Mouse (Mus musculus): Measurements from ENCODE around the gene Sgsm2. TPM values are rescaled to one million over a fixed set of nuclear protein-coding genes. Genes with fewer than 3 reads are reported as not detected.

The Sgsm2 gene
- polyA plus RNA-seq, 1 experiment from 2014 or later = 0.87 TPM

DNA sequence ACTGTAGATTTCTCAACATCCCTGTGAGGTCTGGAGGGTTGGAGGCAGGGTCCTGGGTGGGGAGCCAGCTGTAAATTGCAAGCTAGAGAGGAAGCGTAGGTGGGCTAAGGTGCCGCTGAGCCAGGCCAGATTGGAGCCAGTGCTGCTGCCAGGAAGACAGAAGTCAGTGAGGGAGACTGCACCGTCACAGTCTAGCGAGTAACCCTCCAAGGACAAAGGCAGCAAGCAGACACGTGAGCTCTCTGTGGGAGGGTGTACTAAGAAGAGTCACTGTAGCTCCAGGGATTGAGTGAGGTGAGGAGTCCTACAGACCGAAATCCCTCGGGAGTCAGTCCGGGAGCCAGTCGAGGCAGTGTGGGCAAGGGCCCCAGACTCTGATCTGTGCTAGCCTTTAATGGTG lies 55.5 kb downstream of the Sgsm2 start:
- Histone ChIP-seq H3K4me2 (ENCODE audit: low read depth, low read length) (no peak overlapping the region), H3K27me3 (ENCODE audit: insufficient read depth, low read length) (no peaks in the 10 kb centered on the region), H3K9ac (replicated peaks) (no peak overlapping the region), H3K27ac (ENCODE audit: low read depth) (no peak overlapping the region), H3K9me3 (ENCODE audit: low read length) (peaks cover 3% of the 10 kb centered on the region; the same call in 1 of the 2 replicates), H3K4me3 (ENCODE audit: low read depth, low read length) (no peak overlapping the region), H3K4me1 (ENCODE audit: insufficient read depth) (peaks cover 13% of the 10 kb centered on the region), H3K36me3 (replicated peaks; ENCODE audit: insufficient read depth, low read length) (peaks cover 20% of the 10 kb centered on the region)
- TF ChIP-seq EP300 (IDR thresholded peaks at IDR 0.05; ENCODE audit: low read depth) (no peak), CTCF (IDR thresholded peaks at IDR 0.05; ENCODE audit: low read depth) (no peak)
- ATAC-seq = no peak
- peak; percentile 13 for DNase-seq
- WGBS (ENCODE audit: insufficient replicate concordance) = 82% methylated on average over 9 of the region's 9 CpGs

DNA sequence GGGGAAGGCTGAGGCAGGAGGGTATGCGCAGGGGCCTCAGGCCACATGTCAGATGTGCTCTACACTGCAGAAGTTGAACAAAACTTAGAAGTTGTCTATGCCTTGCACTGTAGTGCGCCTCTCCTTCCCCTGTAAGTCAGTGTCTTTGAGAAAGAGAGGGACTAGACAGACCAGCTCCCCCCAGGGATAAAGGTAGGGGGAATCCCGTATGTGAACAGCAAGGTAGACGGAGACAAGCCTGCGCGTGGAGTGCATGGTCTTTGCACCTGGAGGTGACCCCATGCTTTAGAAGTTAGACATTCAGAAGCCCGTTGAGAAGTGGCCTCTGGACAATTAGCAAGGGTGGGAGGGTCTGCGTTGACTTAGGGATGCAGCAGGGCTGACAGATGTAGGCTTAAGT lies 56.1 kb downstream of the Sgsm2 start:
- no peaks in the 10 kb centered on the region for H3K27me3 ChIP-seq (ENCODE audit: insufficient read depth, low read length)
- WGBS (ENCODE audit: insufficient replicate concordance) = 90% methylated on average over 8 of the region's 8 CpGs
- no peak for DNase-seq
- peaks cover 20% of the 10 kb centered on the region for H3K36me3 ChIP-seq (replicated peaks; ENCODE audit: insufficient read depth, low read length)
- ATAC-seq = no peak
- H3K4me3 ChIP-seq (ENCODE audit: low read depth, low read length) = no peak overlapping the region
- H3K27ac ChIP-seq (ENCODE audit: low read depth) = no peak overlapping the region
- no peak overlapping the region for H3K4me2 ChIP-seq (ENCODE audit: low read depth, low read length)
- no peak overlapping the region for H3K9ac ChIP-seq (replicated peaks)
- H3K9me3 ChIP-seq (ENCODE audit: low read length) = peaks cover 3% of the 10 kb centered on the region; the same call in 1 of the 2 replicates
- no peak for TF ChIP-seq CTCF (IDR thresholded peaks at IDR 0.05; ENCODE audit: low read depth)
- TF ChIP-seq EP300 (IDR thresholded peaks at IDR 0.05; ENCODE audit: low read depth) = no peak
- H3K4me1 ChIP-seq (ENCODE audit: insufficient read depth) = peaks cover 16% of the 10 kb centered on the region

DNA sequence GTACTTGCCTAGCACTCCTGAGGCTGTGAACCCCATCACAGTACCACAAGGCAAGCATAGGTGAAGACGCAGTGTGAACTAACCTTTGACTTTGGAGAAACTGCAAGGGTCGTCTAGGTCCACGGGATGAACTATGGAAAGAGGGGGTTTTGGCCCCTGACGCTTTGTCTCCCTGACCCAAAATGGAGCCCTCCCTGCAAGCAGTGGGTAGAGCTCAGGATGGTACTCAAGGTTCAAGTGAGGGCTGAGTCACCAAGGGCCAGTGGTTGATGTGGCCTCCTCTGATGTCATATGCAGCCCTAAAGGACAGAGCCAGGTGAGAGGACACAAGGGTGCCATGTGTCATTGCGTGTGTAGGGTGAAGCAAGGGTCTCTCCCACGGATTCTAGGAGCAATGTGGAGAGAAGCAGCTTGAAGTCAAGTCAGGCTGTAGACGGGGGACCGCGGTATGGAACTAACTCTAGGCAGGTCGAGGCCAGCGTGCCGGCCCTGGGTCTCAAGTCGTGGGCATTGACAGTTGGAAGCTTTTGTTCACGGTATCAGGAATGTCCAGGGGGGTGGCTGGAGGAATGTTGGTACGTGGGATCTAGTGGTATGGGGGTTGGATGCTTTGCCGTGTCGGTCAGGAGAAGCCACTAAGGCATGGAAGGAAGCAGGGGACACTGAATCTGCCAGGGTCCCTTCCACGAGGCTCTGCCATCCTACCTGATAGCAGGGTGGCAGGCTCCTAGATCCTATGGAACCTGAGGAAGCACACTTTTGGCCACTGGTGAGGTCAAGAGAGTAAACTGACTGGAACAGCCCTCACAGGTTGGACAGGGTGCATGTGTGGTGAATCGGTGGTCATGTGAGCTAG lies 56.8 kb downstream of the Sgsm2 start:
- ATAC-seq = no peak
- peak; percentile 11 for DNase-seq
- no peak for TF ChIP-seq CTCF (IDR thresholded peaks at IDR 0.05; ENCODE audit: low read depth)
- no peak for TF ChIP-seq EP300 (IDR thresholded peaks at IDR 0.05; ENCODE audit: low read depth)
- Histone ChIP-seq H3K27me3 (ENCODE audit: insufficient read depth, low read length) (no peaks in the 10 kb centered on the region), H3K4me2 (ENCODE audit: low read depth, low read length) (no peak overlapping the region), H3K36me3 (replicated peaks; ENCODE audit: insufficient read depth, low read length) (peaks cover 17% of the 10 kb centered on the region), H3K4me1 (ENCODE audit: insufficient read depth) (peaks cover 20% of the 10 kb centered on the region), H3K27ac (ENCODE audit: low read depth) (no peak overlapping the region), H3K9ac (replicated peaks) (no peak overlapping the region), H3K9me3 (ENCODE audit: low read length) (no peaks in the 10 kb centered on the region), H3K4me3 (ENCODE audit: low read depth, low read length) (no peak overlapping the region)
- WGBS (ENCODE audit: insufficient replicate concordance) = 91% methylated on average over 19 of the region's 19 CpGs

DNA sequence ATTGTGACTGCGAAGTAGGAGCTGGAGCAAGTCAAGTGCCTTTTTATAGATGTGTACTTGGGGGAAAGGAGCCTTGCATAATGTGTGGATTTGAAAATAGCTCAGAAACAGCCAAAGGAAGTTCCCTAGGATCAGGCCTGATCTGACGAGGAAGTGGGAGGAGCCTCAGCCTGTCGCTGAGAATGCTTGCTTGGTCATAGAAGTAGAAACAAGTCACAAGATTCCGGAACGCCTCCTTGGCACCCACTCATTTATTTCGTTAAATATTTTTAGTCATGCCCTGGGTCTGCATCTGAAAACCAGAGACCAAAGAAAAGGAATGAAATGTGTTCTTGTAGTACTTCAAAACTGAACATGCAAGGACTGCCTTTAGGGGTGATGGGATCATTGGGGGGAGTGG lies 57.9 kb downstream of the Sgsm2 start:
- Histone ChIP-seq H3K4me3 (ENCODE audit: low read depth, low read length) (peak overlapping the region; percentile 60), H3K9me3 (ENCODE audit: low read length) (no peaks in the 10 kb centered on the region), H3K27me3 (ENCODE audit: insufficient read depth, low read length) (no peaks in the 10 kb centered on the region), H3K9ac (replicated peaks) (peak overlapping the region; percentile 5), H3K36me3 (replicated peaks; ENCODE audit: insufficient read depth, low read length) (peaks cover 14% of the 10 kb centered on the region; the same call in 1 of the 2 replicates), H3K27ac (ENCODE audit: low read depth) (peak overlapping the region; percentile 97), H3K4me2 (ENCODE audit: low read depth, low read length) (peak overlapping the region; percentile 79), H3K4me1 (ENCODE audit: insufficient read depth) (peaks cover 31% of the 10 kb centered on the region)
- 13% methylated on average over 6 of the region's 6 CpGs for WGBS (ENCODE audit: insufficient replicate concordance)
- DNase-seq (peak; percentile 73), ATAC-seq (peak; percentile 16)
- TF ChIP-seq CTCF (IDR thresholded peaks at IDR 0.05; ENCODE audit: low read depth) = no peak

DNA sequence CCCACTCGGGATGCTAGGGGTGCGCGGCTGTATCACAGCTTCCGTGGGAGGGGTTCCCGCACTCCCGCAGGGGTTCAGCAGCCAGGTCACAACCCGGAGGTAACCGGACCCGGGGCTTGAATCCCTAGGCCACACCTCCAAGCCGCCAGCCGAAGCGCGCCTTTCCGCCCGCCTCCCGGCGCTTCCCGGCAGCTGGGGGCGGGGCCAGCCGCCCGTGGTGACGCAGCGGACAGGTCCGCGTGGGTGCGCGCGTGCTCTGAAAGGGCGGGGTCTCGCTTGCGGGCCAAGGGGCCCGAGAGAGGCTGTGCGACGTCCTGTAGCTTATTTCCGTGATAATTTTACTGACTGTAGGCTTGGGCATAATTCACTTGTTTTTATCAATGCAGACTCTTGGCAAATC lies 58.4 kb downstream of the Sgsm2 start:
- peak overlapping the region; percentile 97 for H3K27ac ChIP-seq (ENCODE audit: low read depth)
- peak overlapping the region; percentile 79 for H3K4me2 ChIP-seq (ENCODE audit: low read depth, low read length)
- H3K36me3 ChIP-seq (replicated peaks; ENCODE audit: insufficient read depth, low read length) = peaks cover 14% of the 10 kb centered on the region; the same call in 1 of the 2 replicates
- WGBS (ENCODE audit: insufficient replicate concordance) = under 1% methylated on average over 33 of the region's 35 CpGs
- TF ChIP-seq EP300 (IDR thresholded peaks at IDR 0.05; ENCODE audit: low read depth) (no peak; the same call in 1 of the 2 replicates), CTCF (IDR thresholded peaks at IDR 0.05; ENCODE audit: low read depth) (no peak)
- H3K9ac ChIP-seq (replicated peaks) = peak overlapping the region; percentile 78
- H3K4me1 ChIP-seq (ENCODE audit: insufficient read depth) = peaks cover 36% of the 10 kb centered on the region
- DNase-seq (peak; percentile 97), ATAC-seq (peak; percentile 80)
- no peaks in the 10 kb centered on the region for H3K9me3 ChIP-seq (ENCODE audit: low read length)
- H3K4me3 ChIP-seq (ENCODE audit: low read depth, low read length) = peak overlapping the region; percentile 60
- no peaks in the 10 kb centered on the region for H3K27me3 ChIP-seq (ENCODE audit: insufficient read depth, low read length)

DNA sequence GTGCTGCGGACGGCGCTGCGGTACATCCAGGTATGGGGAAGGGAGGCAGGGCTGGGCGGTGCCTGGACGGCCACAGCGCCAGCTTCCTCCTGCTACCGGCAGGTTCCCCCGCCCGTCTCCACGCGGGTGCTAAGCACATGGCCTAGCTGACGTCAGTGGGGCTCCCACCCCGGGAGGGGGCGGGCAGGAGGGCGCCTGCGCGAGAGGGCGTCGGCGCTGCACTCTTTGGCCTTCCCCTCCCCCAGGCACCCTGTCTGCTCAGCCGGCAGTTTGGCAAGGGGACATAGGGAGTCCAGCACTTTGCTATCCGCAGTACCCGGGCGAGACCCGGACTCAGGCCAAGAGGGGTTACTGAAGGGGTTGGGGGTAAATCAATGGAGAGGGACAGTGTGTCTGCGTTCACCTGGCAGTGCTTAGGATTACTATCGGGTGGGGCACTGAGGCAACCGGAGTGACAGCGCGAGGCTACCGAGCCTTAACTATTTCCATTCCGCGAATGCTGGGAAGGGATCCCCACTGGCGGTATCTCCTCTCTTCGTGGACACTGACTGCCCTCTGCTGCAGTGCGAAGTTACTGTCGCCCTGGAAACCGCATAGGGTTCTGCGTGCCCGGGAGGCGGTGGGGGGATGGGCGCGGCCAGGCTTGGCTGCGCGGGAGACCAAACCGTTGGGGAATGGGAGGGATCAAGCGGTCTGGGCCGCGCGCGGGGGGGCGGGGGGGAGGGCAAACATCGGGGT lies 59.0 kb downstream of the Sgsm2 start:
- peak overlapping the region; percentile 78 for H3K9ac ChIP-seq (replicated peaks)
- TF ChIP-seq EP300 (IDR thresholded peaks at IDR 0.05; ENCODE audit: low read depth) (no peak), CTCF (IDR thresholded peaks at IDR 0.05; ENCODE audit: low read depth) (peak; percentile 53)
- peak; percentile 82 for ATAC-seq
- H3K27me3 ChIP-seq (ENCODE audit: insufficient read depth, low read length) = no peaks in the 10 kb centered on the region
- H3K36me3 ChIP-seq (replicated peaks; ENCODE audit: insufficient read depth, low read length) = peaks cover 12% of the 10 kb centered on the region; the same call in 1 of the 2 replicates
- peak overlapping the region; percentile 79 for H3K4me2 ChIP-seq (ENCODE audit: low read depth, low read length)
- H3K4me1 ChIP-seq (ENCODE audit: insufficient read depth) = peaks cover 42% of the 10 kb centered on the region
- H3K27ac ChIP-seq (ENCODE audit: low read depth) = peak overlapping the region; percentile 97
- H3K9me3 ChIP-seq (ENCODE audit: low read length) = no peaks in the 10 kb centered on the region
- H3K4me3 ChIP-seq (ENCODE audit: low read depth, low read length) = peak overlapping the region; percentile 60
- WGBS (ENCODE audit: insufficient replicate concordance) = under 1% methylated on average over 53 of the region's 54 CpGs
- peak; percentile 96 for DNase-seq

Measured in liver, postnatal 0 days (tissue).